Mouse (Mus musculus): ENCODE results near the gene Gpr157.

Gene Gpr157

GRCm38 (mm10) chr4:150146286-150146685 is 59.1 kb downstream of the Gpr157 start:
- no peak for DNase-seq (ENCODE audit: low read depth, low spot score)

- DNase-seq (ENCODE audit: low read depth, low spot score), result no peak
Measured at GRCm38 (mm10) chr4:150151045-150151444, 63.9 kb downstream of the Gpr157 start.

DNA sequence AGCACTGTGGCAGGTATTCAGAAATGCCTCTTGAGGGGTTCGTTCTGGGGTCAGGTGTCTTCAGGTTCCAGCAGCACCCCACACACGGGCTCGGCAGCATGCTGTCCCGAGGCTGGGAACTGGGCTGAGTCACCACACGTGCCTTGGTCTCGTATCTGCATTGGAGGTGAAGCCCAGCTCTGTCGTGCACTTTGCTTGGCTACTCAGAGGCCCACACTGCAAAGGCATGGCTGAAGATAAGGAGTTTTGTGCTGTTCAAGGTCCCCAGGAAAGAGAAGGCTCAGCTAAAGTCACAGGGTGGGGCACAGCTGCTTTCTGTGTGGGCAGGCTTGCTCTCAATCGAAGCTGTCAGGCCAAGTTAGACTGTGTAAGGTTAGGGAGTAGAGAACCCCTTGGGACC is 65.3 kb downstream of the Gpr157 start:
- no peak for DNase-seq (ENCODE audit: low read depth, low spot score)

DNA sequence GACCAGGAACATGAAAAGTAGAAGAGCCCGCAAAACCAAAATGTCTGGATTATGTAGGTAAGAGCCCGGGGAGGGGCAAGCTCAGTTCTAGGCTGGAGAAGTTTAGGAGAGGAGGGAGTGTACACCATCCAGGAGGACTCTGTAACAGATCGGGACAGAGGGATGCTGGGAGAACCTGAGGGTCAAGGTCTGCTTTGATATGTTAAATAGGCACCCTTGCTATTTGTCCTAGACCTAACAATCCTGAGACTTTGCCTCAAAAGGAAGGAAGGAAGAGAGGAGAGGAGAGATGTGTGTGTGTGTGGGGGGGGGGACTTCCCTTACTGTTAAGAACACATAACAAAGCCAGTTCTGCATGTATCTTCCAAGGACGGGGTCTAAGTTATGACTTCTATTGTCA is 68.1 kb downstream of the Gpr157 start:
- no peak for DNase-seq (ENCODE audit: low read depth, low spot score)
